Mouse (Mus musculus) forebrain, embryonic 13.5 days (tissue): ENCODE results near the gene Tmem120b. TPM values are rescaled to one million over a fixed set of nuclear protein-coding genes. Genes with fewer than 3 reads are reported as not detected.
A peak's percentile ranks its signal among the peaks of the same experiment; 100 is the strongest.

Source experiments
- ATAC-seq: fragments of 200-750 bp; cut with Nextera tagmentation; 2 replicates; pipeline ENCODE4 v1.8.0; 2017
- H3K27ac ChIP-seq: fragments of 300-500 bp; sonication (generic); 2 replicates; pipeline ENCODE4 v1.5.1; 2015; ENCODE audit warnings: inconsistent platforms, mild to moderate bottlenecking, moderate library complexity
- H3K27me3 ChIP-seq: fragments of 300-500 bp; sonication (generic); 2 replicates; pipeline ENCODE4 v1.6.1; 2015; ENCODE audit warnings: mild to moderate bottlenecking, inconsistent platforms
- H3K36me3 ChIP-seq: fragments of 300-500 bp; sonication (generic); 2 replicates; pipeline ENCODE4 v1.6.1; 2015; ENCODE audit warnings: mild to moderate bottlenecking, inconsistent platforms; ENCODE audit not compliant: poor library complexity, severe bottlenecking
- H3K4me1 ChIP-seq: fragments of 300-500 bp; sonication (generic); 2 replicates; pipeline ENCODE4 v1.6.1; 2015; ENCODE audit warnings: inconsistent platforms
- H3K4me2 ChIP-seq: fragments of 300-500 bp; sonication (generic); 2 replicates; pipeline ENCODE4 v1.6.1; 2015; ENCODE audit warnings: inconsistent platforms, mild to moderate bottlenecking, moderate library complexity
- H3K4me3 ChIP-seq: fragments of 300-500 bp; sonication (generic); 2 replicates; pipeline ENCODE4 v1.5.1; 2015; ENCODE audit warnings: mild to moderate bottlenecking, inconsistent platforms
- H3K9ac ChIP-seq: fragments of 300-500 bp; sonication (generic); 2 replicates; pipeline ENCODE4 v1.6.1; 2015; ENCODE audit warnings: mild to moderate bottlenecking, inconsistent platforms
- H3K9me3 ChIP-seq: fragments of 300-500 bp; sonication (generic); replicated peaks from 2 replicates; pipeline ENCODE4 v1.6.1; 2016; ENCODE audit warnings: inconsistent platforms
- WGBS: fragments of 180-500 bp; shearing (Covaris S2); methylation state at CpG from one replicate; pipeline ENCODE4 v1.1.7; 2015; 5-methylcytosine and 5-hydroxymethylcytosine counted together
- polyA plus RNA-seq: library from polyadenylated mRNA; unstranded; fragments of >200 nt; fragmentation: Nextera tagmentation; extraction: Ambion mirVana; gene quantifications from 2 replicates; pipeline ENCODE4 v1.2.1, GENCODE M21; 2015

Gene Tmem120b
- polyA plus RNA-seq, 1 experiment from 2014 or later: 10.9 TPM

DNA sequence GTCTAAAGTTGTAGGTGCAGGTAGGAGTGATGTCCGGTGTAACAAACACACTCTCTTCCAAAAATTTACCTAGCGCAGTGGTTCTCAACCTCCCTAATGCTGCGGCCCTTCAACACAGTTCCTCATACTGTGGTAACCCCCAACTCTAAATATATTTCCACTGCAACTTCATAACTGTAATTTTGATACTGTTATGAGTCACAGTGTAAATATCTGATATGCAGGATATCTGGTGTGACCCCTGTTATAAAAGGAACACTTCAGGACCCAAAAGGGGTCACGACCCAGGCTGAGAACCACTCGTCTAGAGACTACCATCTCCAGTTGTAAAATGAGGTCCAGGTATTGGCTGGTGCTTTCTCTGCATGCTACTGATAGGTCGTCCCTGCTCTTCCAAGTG lies 56.9 kb downstream of the Tmem120b start:
- H3K36me3 ChIP-seq: peaks cover 62% of the 10 kb centered on the region
- H3K9me3 ChIP-seq: no peaks in the 10 kb centered on the region; the same call in 1 of the 2 replicates
- 87% methylated on average over 6 of the region's 6 CpGs for WGBS
- H3K27ac ChIP-seq: no peak overlapping the region
- no peaks in the 10 kb centered on the region for H3K4me1 ChIP-seq
- no peak overlapping the region for H3K4me2 ChIP-seq
- no peak overlapping the region for H3K4me3 ChIP-seq
- ATAC-seq: no peak
- no peak overlapping the region for H3K9ac ChIP-seq
- no peaks in the 10 kb centered on the region for H3K27me3 ChIP-seq

DNA sequence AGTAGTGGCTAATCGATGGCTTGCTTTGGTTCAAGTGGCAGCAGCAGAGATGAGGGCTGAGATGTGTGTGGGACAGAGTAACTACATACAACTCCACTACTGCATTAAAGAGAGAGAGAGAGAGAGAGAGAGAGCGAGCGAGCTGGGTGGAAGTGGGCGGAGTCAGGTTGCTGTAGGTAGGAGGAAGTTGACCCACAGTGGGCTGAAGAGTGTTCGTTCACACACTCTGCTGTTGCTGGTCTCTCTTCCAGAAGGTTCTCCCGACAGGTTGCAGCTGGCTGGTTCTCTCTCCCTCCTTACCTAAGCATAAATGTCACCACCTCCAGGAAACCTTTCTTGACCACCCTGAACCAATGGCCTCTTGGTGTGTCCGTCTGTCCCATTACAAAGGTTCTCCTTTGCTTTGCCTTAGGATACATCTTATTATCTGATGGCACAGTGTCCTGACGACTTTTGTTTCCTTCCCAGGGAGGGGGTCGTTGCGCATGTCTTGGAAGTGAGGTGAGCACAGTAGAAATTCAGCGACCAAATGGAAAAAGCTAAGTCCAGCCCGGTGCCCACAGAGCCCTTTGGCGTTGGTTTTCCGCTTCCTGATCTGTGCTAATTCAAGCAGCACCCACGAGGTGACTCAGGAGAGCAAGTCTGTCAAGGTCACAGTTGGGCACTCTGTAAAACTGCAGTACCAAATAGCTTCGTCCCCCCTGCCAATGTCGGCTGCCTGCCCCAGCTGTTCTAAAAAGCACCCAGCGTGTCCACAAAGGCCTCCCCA lies 57.6 kb downstream of the Tmem120b start:
- H3K36me3 ChIP-seq: peaks cover 69% of the 10 kb centered on the region
- no peak for ATAC-seq
- no peak overlapping the region for H3K9ac ChIP-seq
- no peaks in the 10 kb centered on the region; the same call in 1 of the 2 replicates for H3K9me3 ChIP-seq
- H3K27me3 ChIP-seq: no peaks in the 10 kb centered on the region
- H3K27ac ChIP-seq: no peak overlapping the region
- no peaks in the 10 kb centered on the region for H3K4me1 ChIP-seq
- H3K4me2 ChIP-seq: no peak overlapping the region
- 87% methylated on average over 18 of the region's 18 CpGs for WGBS
- no peak overlapping the region for H3K4me3 ChIP-seq

DNA sequence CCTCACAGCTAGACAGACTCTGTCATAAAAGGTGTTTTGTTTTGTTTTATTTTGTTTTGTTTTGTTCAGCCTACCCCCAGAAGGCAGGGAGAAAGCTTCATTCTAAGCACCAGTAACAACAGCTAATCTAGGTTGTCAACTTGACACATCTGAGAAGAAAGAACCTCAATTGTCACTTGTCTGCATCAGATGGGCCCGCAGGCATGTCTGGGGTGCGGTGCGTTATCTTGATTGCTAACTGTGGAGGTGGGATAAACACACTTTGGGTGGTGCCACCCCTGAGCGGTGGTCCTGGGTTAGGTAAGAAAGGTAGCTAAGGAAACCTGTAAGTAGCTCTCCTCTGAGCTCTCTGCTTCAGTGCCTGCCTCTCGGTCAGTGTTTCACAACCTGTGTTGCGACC lies 58.8 kb downstream of the Tmem120b start:
- H3K36me3 ChIP-seq: peaks cover 73% of the 10 kb centered on the region
- no peak overlapping the region for H3K4me3 ChIP-seq
- no peaks in the 10 kb centered on the region for H3K27me3 ChIP-seq
- no peaks in the 10 kb centered on the region; the same call in 1 of the 2 replicates for H3K9me3 ChIP-seq
- no peak overlapping the region for H3K27ac ChIP-seq
- no peak overlapping the region for H3K9ac ChIP-seq
- H3K4me2 ChIP-seq: no peak overlapping the region
- WGBS: 79% methylated on average over 6 of the region's 6 CpGs
- peaks cover 8% of the 10 kb centered on the region for H3K4me1 ChIP-seq
- no peak for ATAC-seq

DNA sequence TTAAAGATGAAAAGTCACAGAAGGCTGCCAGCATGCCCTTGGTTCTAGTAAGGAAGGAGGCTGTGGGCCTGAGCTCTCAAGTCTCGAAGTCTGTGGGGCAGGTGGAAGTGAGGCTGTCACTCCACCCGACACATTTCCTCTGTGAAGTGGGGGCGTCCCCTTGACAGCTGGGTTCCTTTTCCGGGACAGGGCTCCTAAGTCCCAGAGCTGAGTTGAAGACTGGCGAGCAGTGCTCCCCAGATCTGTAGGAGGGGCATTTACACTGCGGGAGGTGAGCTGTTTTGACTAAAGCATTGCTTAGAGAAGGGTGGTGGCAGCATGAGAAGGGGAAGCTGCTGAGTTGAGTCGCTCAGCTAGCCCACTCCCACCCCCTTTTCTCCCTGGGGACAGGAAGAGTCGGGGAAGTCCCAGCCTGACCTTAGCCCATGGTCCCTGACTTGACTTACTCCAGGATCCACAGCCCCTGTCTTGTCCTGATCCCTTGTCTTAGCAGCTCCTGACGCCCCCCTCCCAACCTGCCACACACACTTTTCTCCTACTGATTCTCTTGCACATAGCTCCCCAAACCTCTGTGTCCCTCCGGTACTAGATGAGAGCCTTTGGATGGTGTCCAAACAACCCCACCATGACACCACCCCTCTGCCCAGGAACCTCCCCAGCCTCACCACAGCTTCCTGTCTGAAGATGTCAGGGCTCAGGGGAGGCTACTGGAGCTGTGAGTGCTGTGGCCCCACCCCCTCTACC lies 60.4 kb downstream of the Tmem120b start:
- no peak overlapping the region for H3K9ac ChIP-seq
- ATAC-seq: no peak

DNA sequence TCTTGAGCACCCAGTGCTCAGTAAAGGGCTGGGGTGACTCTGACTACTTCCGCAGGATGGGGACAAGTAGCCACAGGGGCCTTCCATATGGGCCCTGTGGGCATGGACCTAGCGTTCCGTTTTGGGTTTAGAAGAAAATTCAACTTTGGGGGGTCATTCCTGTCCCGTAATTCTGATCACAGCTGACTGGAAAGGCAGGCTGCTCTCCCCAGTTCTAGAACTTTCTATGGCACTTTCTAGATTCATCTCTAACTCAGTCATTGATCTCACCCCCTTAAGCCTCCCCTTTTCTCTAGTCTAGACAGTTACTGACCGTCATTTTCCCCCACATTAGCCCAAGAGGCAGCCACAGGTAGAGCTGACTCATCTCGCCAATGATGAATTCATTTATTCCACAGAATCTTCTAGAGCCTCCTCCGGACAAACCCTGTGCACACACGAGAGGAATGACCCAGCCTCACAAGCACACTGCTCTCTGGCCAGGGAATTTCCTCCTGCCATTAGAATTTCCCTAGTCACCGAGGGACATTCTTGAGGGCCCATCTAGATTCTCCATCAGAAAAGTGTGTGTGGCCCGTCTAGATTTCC lies 61.0 kb downstream of the Tmem120b start:
- Histone ChIP-seq H3K9ac (no peak overlapping the region), H3K4me2 (no peak overlapping the region), H3K4me1 (peaks cover 30% of the 10 kb centered on the region), H3K27me3 (no peaks in the 10 kb centered on the region), H3K9me3 (no peaks in the 10 kb centered on the region), H3K36me3 (peaks cover 64% of the 10 kb centered on the region), H3K4me3 (no peak overlapping the region), H3K27ac (no peak overlapping the region)
- no peak for ATAC-seq
- 85% methylated on average over 10 of the region's 10 CpGs for WGBS

More for the DNA sequence above, 60.4 kb downstream of the Tmem120b start:
- Histone ChIP-seq H3K4me3 (no peak overlapping the region), H3K27me3 (no peaks in the 10 kb centered on the region), H3K9me3 (no peaks in the 10 kb centered on the region), H3K4me2 (no peak overlapping the region), H3K27ac (no peak overlapping the region), H3K36me3 (peaks cover 63% of the 10 kb centered on the region), H3K4me1 (peaks cover 24% of the 10 kb centered on the region)
- WGBS: 68% methylated on average over 10 of the region's 10 CpGs

DNA sequence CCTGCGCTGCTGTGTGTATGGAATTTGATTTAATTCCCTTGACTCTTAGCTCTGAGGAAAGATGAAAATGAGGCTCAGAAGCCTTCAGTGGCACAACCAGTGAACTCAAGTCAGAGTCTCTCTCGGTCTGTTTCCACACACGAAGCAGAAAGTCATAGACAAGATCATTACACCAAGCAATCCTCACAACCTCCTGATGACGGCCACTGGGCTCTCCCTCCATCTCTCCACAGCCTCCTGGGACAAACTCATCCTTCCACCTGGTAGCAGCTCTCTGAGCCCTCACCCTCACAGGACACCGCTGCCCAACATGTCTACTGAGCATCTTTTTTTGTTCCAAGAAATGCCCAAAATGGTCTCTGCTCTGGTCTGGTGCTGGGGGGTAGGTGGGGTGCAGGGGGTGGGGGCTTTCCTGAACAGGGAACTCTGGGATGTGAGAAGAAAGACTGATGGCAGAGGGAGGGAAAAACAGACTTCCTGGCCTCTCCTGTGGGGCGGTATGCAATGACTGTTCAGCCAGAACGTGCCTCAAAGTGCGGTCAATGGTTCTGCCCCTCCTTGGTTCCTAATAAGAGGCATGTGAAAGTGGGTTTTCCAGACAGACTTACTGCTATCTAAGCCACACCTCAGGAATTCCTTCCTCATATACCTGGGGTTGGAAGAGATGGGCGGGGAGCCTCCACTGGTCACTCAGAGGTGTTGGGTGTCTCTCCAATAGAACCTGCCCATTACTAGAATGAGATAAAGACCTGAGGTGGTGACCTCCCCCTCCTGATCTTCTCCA lies 62.0 kb downstream of the Tmem120b start:
- Histone ChIP-seq H3K9me3 (no peaks in the 10 kb centered on the region), H3K4me1 (peaks cover 40% of the 10 kb centered on the region), H3K4me2 (no peak overlapping the region), H3K27me3 (no peaks in the 10 kb centered on the region), H3K36me3 (peaks cover 69% of the 10 kb centered on the region), H3K27ac (peak overlapping the region; percentile 27), H3K9ac (no peak overlapping the region), H3K4me3 (no peak overlapping the region)
- WGBS: 91% methylated on average over 9 of the region's 9 CpGs
- ATAC-seq: no peak

DNA sequence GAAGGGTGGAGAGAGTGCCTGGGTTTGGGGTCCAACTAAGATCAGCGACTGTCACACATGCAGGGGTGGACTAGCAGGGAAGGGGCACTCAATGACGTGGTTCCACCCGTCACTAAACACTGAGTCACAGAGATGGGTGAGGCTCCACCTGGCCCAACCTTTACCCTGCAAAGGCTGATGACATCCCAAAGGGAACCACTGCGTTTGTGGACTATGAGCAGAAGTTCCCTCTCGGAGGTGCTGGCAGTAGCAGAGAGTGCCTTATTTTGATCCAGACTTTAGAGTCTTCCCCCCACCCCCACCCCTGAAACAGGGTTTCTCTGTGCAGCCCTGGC lies 62.6 kb downstream of the Tmem120b start:
- Histone ChIP-seq H3K36me3 (peaks cover 69% of the 10 kb centered on the region), H3K4me2 (no peak overlapping the region), H3K27me3 (no peaks in the 10 kb centered on the region), H3K9me3 (no peaks in the 10 kb centered on the region), H3K9ac (no peak overlapping the region), H3K27ac (no peak overlapping the region), H3K4me1 (peaks cover 45% of the 10 kb centered on the region), H3K4me3 (no peak overlapping the region)
- 86% methylated on average over 5 of the region's 5 CpGs for WGBS
- ATAC-seq: no peak

DNA sequence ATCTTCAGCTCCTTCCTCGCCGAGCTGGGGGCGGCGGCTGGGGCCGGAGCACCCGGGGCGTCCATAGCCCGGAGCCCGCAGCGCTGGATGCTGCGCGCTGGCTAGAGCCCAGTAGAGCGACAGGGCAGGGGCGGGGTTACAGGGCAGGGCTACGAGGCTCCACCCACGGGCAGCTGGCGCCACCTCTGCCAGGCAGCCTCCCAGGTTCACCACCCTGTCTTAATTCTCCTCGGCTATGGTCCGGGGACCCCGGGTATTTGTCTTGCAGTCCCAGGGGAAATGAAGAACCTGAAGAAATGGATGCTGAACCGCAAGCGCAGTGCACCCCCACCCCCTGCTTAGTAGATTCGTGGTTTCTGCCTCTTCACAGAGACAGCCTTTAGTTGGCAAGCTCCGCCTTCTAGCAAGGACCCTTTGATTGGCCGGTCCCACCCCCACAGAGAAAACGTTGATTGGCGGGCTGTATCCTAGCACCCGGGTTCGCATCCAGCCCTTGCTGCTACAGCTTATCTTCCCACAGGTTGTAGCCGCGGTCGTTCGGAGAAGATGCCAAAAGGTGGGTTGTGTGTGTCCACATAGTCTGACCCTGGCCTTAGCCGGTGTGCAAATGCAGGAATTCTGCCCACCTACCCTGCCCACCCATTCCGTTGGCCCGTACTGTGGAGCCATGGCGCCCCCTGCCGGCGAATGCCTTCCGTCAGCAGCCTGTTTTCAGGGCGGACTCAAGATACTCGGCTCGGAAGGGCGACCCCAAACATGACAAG lies 64.3 kb downstream of the Tmem120b start, which contains the start of gene Rhof:
TSS of gene Rhof (minus strand) at position 385 of the 764 bp plus-strand sequence.
- H3K4me2 ChIP-seq: peak within 1 kb of the TSS; percentile 96
- peaks cover 63% of the 10 kb centered on the region for H3K4me1 ChIP-seq
- peak within 1 kb of the TSS; percentile 94 for H3K4me3 ChIP-seq
- no peaks in the 10 kb centered on the region for H3K27me3 ChIP-seq
- peaks cover 65% of the 10 kb centered on the region for H3K36me3 ChIP-seq
- H3K9ac ChIP-seq: peak within 1 kb of the TSS; percentile 63
- 4% methylated on average over 44 of the region's 44 CpGs for WGBS
- peak; percentile 48 for ATAC-seq
- H3K9me3 ChIP-seq: no peaks in the 10 kb centered on the region
- peak within 1 kb of the TSS; percentile 100 for H3K27ac ChIP-seq

DNA sequence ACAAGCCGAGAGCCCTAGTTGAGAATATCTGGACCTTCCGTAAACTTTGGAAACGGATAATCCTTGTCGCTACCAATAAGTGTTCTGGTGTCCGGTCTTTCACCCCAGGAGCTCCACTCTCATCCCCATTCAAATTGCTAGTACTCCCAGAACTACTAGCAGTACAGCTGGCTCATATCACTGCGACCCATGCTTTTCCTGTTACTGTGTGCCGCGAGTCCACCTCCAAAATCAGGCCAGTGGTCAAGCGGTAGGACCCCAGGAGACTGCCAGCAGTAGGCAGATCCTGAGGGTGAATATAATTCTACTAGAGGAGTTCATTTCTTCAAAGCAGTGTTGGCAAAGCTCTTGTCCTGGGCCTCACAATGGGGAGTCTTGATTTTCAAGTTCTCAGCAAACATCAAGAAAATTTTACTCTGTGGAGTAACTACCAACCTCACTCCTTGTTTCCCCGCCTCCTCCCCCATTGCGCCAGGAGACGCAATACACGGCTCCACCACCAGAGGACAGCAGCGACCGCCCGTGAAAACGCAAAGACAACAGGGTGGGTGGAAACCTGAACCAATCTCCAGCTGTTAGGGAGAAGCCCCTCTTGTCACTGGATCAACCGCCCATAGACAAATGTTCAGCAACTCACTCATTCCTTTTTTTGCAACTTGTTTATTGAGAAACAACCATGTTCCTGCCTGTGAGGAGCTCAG lies 65.0 kb downstream of the Tmem120b start:
- no peaks in the 10 kb centered on the region for H3K27me3 ChIP-seq
- ATAC-seq: no peak
- H3K9ac ChIP-seq: no peak overlapping the region
- peak overlapping the region; percentile 94; the same call in 1 of the 2 replicates for H3K4me3 ChIP-seq
- H3K36me3 ChIP-seq: peaks cover 58% of the 10 kb centered on the region
- 21% methylated on average over 18 of the region's 18 CpGs for WGBS
- H3K4me2 ChIP-seq: peak overlapping the region; percentile 96
- no peaks in the 10 kb centered on the region for H3K9me3 ChIP-seq
- peak overlapping the region; percentile 100 for H3K27ac ChIP-seq
- H3K4me1 ChIP-seq: peaks cover 68% of the 10 kb centered on the region

DNA sequence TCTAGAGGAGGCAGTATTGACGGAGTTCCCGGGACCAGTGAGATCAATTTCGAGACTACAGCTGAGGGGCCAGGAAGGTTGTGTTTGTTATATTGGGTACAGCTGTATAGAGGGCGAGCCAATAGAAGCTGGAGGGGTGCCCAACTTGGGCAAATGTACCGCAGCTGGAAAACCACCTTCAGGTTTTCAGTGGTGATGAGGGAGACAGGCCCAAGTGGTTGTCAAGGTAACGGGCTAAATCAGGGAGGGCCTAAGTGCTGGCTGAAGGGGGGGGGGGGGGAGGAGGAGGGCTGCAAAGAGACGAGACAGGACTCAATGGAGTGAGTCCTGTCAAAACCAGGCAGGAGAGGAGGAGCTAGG lies 65.5 kb downstream of the Tmem120b start:
- H3K4me3 ChIP-seq: peak overlapping the region; percentile 94; the same call in 1 of the 2 replicates

More for the DNA sequence above, 65.5 kb downstream of the Tmem120b start:
- 10% methylated on average over 7 of the region's 7 CpGs for WGBS
- Histone ChIP-seq H3K9me3 (no peaks in the 10 kb centered on the region), H3K27ac (peak overlapping the region; percentile 100), H3K36me3 (peaks cover 53% of the 10 kb centered on the region), H3K27me3 (no peaks in the 10 kb centered on the region), H3K4me2 (peak overlapping the region; percentile 96), H3K4me1 (peaks cover 68% of the 10 kb centered on the region), H3K9ac (0 out of 2 replicates have a peak overlapping the region, but pooled peaks have one; percentile 100)
- ATAC-seq: no peak; the same call in 1 of the 2 replicates
